Mouse (Mus musculus): ENCODE data around the gene Mcm5. TPM values are rescaled to one million over a fixed set of nuclear protein-coding genes. Genes with fewer than 3 reads are reported as not detected.

The Mcm5 gene
- polyA plus RNA-seq (2017; shearing (Covaris generic)): 10 to 100 TPM; 32.9 to 59.3 TPM

DNA sequence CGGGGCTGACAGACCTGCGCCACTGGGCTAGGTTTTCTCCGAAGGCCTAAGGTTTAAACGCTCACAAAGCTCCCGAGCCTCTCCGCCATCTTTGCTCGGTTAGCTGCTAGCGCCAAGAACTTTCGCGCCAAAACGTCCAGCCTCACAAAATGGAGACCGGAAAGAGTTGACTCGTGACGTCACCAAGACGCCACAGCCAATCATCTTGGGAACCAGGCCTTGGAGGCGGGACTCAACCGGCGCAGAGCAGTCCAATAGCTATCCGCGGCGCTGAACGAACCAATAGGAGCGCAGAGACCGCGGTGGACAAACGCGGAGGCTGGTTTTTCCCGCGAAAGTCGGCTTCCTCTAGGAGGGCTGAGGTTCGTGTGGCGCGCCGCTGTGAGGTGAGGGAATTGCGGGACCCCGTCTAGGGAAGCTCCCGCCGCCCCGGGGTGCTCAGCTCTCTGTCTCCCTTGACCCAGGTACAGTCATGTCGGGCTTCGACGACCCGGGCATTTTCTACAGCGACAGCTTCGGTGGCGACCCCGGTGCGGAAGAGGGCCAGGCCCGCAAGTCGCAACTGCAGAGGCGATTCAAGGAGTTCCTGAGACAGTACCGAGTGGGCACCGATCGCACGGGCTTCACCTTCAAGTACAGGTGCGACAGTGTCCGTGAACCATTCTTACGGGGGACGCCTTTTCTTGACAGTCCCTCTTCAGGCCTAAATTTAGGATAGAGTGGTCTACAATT, at the start of gene Mcm5:
TSS of gene Mcm5 (plus strand) at position 334 of the 732 bp plus-strand sequence.
- ATAC-seq: peak; percentile 96

DNA sequence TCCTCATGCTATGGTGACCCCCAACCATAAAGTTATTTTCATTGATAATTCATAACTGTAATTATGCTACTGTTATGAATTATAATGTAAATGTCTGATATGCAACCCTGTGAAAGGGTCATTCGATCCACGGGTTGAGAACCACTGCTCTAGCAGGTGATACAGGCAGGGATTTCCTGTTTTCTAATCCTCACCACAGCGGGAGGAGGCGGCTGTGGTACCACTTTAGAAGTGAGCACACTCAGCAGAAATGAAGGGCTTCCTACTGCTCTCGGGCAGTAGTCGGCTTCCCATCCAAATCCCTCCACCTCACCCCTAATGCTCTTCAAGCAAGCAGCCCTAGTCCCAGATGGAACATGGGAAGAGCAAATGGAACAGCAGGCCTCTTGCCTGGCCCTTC, 49.3 kb upstream of the Mcm5 start:
- peak; percentile 32 for ATAC-seq

DNA sequence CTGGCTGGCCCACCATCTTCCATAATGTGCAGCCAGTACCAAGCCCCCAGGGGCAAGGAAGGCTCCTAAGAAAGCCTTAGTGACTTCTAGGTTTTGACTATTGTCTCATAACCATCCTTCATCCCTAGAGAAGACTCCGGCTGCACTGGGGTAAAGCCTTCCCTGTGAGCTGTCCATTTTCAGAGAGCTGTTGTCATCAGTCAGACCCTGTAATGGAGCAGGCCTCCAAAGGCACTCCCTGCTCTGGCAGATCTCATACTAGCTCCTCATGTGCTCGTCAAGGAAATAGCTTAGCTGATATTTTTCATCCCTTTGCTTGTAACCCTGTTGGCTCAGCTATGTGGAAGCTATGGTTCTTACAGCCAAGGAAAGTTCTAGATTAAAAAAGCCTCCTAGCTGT, 48.6 kb upstream of the Mcm5 start:
- no peak for ATAC-seq

DNA sequence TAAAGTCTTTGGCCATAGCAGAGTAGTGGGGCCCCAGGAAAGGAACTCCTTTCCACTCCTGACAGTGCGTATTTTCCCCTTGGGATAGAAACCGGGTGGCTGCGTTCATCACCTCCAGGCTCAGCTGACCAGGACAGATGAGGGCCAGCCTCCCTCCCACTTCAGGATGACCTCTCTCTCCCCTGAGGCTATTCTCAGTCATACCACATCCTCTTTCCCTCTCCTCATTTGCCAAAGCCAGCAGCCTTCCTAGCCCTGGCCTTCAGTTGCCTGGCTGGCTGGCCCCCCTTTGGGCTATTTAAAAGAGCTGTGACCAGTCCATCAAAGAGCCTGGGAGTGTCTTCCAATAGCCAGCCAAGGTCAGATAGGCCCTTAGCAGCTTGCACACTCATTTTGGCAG, 46.1 kb upstream of the Mcm5 start:
- ATAC-seq: no peak

DNA sequence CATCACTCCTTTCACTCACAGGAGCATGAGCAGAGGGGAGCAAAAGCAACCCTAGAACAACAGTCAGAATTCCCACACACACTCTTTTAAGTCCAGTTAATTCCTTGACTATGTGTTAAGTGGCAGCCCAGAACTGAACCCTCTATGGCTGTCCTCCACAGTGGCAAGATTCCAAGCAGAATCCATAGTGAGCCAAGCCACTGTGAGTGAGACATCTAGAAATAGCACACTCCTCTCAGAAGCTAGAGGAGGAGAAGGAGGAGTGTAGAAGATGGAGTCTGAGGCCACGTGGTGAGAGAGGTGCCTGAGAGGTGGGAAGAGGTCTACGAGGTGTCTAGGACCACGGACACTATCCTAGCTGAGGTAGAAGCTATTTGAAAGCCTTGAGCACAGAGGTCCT, 44.6 kb upstream of the Mcm5 start:
- ATAC-seq: no peak

DNA sequence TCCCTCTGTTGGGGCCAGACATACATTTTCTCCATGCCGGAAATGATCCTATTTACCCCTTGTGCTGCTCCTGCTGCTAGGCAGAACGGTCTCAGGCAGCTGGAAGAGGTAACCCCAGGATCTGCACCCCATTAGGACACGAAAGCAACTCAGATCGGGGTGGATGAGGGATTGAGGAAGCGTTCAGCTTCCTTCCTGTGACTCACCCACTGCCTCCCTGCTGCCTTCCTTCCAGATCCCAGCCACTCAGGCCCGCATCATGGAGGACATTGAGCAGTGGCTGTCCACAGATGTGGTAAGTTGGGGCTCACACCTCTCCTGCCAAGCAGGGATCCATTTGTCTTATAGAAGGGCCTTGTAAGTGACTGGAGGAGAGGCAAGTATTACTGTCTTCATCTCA, 42.1 kb upstream of the Mcm5 start:
- no peak for ATAC-seq

DNA sequence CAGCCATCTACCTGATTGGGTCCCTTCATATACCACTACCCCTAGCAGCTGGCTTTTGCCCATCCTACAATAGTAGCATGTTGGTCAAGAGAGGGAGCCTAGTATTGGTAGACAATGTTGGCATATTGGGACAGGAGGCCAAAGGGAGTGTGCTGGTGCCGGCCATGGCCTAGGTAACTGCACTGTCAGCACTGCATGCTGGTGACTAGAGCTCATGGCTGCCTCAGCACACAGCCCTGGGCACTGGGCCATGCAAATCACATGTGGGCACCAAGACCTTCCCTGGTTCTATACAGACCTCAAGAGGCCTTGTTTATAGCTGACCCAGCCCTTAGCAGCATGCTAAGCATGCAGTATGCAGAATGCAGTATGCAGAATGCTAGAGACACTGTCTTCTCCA, 39.1 kb upstream of the Mcm5 start:
- no peak for ATAC-seq

DNA sequence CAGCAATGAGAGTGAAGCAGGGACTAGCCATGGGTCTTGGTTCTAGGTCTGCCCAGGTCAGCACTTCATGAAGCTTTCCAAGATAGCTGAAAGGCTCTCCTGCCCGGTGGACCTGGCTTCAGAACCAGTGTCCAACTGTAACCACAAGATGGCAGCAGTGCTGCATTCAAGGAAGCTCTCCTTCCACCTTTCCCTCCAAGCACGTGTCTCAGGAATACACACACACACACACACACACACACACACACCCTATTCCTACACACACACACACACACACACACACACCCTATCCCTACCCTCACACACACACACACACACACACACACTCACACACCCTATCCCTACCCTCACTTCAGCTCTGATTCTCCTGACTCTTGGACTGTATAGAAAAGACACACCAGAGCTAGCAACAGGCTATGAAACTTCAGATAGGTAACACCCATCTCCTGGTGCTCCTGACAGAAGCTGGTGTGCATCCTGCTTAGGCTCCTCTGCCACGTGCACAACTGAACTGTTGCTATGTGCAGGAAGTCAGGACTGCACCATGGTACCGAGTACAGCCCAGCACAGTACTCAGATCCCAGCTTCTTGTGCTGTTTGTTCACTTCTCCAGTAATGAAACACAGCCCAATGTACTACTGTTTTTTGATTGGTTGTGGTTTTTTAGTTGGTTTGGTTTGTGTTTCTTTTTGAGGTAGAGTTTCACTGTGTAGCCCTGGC, 37.6 kb upstream of the Mcm5 start:
- peak; percentile 81 for ATAC-seq

DNA sequence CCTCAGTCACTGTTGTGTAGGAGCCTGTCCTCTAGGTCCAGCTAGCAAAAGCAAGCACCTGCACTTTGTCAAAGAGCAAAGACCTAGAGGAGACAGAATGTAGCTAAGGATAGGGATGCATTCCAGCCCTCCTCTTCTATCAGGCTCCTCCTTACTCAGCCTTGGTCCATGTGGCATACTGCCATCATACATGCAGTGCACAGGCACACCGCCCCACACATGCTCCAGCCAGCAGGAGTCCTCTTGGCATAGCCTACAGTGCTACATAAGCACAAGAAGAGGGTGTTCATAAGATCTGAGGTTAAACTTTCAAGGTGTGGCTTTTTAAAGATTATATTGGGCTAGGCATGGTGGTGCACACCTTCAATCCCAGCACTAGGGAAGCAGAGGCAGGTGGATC, 34.5 kb upstream of the Mcm5 start:
- no peak for ATAC-seq

DNA sequence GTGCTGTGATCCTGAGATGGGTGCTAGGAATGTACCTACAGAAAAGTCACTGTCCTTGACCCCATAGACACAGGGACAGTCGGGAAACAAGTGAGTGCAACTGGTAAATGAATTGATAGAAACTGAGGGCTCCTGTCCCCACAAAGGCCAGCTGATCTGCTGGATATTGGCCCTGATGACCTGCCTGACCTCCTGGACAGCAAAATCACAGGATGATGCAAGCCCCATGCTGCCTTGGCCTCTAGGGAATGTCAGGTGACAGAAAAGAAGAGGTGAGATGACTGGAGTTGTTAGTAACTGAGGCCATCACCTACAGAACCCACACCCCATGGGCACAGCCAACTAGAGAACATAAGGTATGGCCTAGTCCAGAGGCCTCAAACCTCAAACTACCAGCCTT, 31.2 kb upstream of the Mcm5 start:
- ATAC-seq: no peak

DNA sequence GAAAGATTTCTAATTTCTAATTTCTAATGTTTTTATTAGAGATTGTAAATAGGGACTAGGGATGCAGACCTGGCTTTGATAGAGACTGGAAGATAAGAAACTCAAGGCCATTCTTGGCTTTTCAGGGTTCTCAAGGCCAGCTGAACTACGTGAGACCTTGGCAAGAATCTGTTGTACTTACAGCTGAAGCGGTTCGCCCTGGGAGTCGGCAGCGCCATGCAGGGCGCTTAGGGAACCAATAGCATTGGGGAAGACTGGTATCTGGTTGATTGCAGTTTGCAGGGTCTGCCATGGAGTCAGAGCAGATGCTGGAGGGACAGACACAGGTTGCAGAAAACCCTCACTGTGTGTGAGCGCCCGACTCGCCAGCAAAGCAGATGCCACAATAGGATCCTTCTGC, 30.5 kb upstream of the Mcm5 start:
- ATAC-seq: no peak

DNA sequence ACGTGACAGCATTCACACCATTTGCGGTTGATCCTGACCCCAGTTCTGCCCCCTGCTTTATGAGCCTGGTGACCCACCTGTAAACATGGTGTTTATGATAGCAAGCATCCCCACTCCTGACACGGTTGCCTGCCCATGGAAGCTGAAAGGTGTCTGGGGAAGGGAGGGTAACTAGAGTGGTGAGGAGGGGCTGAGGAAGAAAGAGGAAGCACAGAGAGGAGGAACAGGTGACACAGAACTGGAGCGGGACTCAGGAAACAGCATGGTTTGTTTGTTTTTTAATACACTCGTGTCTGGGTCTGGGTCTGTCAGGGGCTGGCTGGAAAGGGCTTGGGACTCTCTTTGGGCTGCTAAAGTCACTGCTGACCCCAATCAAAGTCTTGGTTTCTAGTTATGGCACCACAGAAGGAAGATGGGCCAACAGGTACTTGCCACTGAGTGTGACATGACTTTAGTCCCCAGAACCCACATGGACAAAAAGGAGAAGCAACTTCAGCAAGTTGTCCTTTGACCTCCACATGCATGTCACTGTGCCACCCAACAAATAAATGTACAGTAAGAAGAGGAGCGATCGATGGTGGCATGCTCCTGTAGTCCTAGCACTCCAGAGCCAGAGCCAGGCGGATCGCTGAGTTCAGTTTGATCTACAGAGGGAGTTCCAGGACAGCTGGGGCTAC, 27.9 kb upstream of the Mcm5 start:
- no peak for ATAC-seq

DNA sequence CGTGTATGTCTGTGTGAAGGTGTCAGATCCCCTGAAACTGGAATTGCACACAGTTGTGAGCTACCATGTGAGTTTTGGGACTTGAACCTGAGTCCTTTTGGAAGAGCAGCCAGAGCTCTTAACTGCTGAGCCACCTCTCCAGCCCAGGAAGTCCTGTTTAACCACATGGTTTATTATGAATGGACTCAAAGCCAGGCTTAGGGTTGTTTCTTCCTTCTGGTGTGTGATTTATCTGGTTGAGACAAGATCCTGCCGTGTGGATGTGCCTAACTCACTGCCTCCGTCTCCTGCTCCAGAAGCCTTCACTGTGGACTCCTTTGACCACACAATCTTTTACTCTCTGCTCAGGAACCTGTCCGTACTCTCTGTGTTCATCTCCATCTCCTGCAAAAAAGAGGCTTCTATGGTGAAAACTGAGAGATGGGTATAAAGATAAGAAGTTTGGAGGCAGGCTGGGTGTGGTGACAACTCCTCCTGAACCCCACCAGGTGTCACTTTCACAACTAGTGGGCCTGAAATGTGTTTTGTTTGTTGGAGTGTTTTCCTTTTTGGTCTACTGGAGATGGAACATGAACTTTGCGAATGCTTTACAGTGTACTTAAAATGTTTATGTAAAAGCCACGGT, 27.1 kb upstream of the Mcm5 start:
- no peak for ATAC-seq

DNA sequence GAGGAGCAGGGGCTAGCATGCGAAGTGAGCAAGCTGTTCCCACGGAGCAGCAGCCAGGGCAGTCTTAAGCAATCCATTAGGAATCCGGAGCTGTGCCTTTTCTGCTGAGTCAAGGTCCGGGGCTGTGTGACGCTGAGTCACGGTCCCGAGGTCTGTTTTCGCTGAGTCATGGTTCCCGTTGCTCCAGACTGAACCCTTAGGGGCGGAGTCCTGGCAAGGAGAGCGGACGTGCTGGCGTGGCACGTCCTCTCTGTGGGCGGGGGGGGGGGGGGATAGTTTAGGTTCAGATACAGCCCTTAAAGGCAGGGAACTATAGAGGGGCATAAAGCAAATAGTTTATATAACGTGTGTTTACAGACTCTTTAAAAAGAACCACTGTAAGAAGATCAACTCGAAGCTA, 25.5 kb upstream of the Mcm5 start:
- ATAC-seq: peak; percentile 79

DNA sequence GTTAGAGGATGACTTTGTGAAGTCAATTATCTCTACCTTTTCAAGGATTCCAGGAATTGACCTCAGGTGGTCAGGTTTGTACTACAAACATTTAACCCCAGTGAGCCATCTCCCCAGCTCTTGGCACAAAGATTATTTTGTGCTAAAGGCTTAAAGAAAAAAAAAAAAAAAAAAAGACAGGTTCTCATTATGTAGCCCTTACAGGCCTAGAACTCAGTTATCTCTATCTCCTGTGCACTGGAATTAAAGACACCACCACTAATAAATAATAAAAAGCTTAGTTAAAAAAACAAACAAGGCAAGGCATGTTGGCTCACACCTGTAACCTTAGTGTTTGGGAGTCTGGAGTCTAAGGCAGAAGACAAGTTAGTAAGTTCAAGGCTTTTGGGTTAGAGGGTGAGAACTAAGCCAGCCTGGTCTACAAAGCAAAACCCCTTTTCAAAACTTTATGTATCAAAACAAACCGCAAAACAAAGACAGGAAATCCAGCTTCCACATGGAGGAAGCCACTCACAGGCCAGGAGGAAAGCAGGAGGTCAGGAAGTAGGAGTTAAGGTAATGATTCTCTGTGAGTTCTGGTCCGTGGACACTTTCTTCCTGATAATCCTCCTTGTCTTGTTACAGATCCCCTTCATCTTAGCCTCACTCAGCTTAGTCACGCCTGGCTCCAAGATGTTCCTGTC, 24.8 kb upstream of the Mcm5 start:
- no peak for ATAC-seq

DNA sequence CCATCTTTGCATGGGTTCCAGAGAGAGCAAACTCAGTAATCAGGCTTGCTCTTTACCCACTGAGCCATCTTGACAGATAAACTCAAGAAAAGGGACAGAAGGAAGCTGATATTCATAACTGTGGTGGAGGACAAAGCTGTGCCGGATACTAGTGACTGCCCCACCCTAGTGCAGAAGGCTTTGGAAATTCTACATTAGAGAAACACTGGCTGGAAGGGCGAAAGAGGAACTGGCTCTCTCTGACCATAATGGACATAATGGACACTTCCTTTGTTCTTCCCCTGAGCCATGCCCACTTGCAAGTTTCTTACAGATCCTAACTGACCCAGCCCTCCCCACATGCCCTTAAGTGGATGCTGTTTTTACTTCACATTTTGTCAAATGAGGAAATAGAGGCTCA, 23.4 kb upstream of the Mcm5 start:
- ATAC-seq: no peak

DNA sequence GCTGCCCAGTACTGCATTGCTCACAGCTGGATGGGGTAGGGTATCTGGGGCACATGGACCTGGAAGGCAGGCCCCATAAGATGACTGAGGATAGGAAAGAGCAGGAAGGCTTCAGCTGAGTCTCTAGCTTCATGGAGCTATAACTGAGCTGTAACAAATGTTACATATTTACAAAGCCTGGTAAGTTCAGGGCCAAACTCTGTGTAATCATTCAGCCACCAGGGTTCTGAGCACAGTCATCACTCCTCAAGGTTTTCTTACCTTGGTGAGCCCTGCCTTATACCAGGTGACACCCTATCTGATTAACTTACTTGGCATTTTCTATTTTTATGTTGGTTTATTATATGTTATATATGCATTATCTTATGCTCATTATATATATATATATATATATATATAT, 22.2 kb upstream of the Mcm5 start:
- no peak for ATAC-seq

DNA sequence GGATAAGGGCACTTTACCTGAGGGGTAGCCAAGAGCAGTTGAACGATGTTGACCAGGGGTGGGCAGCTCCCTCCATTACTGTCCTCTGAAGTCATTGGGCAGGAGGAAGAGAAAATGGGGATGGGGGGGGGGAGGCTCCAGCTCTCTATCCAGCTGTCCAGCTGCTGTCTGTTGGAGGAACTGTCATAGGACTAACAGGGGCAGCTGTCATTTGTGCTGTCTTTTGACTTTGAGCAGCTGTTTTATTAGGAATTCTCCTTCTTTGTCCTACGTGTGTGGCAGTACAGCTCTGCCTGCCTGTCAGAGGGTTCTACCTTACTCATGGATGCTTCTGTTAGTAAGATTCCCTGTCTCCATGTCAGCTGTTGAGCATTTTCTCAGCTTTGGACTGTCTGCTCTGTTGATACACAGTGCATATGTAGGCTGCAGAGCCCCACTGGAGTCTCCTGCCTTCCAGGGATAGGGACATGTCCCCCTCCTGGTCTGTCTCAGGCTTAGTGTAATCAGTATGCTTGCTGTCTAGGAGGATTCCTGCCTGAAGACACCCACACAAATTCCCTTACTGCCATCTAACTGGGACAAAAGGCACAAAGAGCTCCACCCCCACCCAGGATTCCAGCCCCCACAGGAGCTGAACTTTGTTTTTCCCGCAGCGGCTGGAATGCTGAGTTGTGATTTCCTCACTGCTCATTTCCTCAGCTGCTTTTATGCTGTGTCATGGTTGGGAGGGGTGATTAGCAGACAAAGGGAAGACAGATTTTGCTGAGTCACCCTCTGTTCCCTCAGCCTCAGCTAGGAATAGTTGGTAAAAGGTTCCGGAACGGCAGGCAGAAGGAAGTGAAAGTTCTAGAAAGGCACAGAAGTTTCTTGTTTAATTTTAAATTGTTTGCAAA, 20.1 kb upstream of the Mcm5 start:
- ATAC-seq: no peak

DNA sequence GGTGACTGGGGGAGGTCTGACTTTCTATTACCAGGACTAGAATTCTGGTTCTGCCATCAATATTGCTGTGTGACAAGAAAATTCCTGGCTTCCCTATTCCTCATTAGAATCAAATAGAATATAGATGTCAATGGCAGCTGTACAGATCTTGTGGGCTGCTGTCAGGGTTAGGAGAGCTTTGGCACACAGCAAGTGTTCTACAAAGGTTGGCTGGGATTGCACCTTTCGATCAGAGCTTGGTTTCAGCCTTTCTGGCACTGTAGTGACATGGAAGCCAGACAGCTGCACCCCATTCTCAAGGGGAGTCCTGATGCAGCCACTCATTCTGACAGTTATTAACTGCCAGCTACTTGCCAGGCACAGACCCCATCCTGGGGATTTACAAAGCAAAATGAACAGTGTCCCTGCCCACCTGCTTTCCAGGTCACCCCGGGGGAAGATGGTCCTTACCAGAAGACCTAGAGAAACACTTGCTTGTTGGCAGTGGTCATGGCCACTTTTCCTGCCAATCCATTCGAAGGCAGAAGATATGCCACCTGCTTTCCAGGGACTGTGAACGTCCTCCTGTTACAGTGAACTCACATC, 18.5 kb upstream of the Mcm5 start:
- no peak for ATAC-seq

DNA sequence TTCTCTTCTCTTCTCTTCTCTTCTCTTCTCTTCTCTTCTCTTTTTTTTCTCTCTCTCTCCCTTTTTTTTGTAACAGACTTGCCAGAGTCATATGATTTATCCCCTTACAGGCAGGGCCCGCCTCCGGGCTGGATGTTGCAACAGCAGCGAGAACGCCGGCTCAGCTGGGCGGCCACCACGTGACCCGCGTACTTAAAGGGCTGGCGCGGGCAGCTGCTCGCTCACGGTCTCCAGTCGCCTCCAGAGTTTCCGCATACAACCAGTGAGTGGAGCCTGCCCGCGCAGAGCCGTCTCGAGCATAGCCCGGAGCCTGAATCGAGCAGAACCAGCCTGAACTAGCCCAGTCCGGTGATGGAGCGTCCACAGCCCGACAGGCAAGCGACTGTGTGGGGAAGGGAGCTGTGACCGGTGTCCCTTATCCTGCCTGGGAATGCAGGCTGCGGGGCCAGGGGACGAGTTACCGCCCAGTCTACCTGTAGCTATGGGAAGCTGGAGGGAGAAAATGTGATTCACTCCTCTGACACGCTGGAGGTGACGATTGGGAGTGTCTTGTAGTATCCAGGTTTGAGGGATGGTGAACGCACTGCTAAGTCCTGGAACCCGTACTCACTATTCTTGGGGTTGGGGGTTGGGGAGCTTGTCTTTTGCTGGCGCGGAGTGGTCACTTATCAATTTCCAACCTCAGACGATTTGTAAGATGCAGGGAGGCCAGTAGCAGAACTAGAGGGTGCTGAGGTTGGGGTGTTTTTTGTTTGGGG, 15.8 kb upstream of the Mcm5 start, which contains the start of gene Hmox1:
TSS of gene Hmox1 (plus strand) at position 223 of the 758 bp plus-strand sequence.
- ATAC-seq: peak; percentile 97
